Mouse (Mus musculus): Measurements from ENCODE around the gene Olfr97. TPM values are rescaled to one million over a fixed set of nuclear protein-coding genes. Genes with fewer than 3 reads are reported as not detected.
"Not testable (repeated sequence)": the region's sequence is repeated elsewhere in the genome, so short reads cannot be mapped to it uniquely, and the experiment has no call there.

The Olfr97 gene
- not detected in 2 replicates for polyA plus RNA-seq (2015; fragmentation: Nextera tagmentation; extraction: Ambion mirVana)

DNA sequence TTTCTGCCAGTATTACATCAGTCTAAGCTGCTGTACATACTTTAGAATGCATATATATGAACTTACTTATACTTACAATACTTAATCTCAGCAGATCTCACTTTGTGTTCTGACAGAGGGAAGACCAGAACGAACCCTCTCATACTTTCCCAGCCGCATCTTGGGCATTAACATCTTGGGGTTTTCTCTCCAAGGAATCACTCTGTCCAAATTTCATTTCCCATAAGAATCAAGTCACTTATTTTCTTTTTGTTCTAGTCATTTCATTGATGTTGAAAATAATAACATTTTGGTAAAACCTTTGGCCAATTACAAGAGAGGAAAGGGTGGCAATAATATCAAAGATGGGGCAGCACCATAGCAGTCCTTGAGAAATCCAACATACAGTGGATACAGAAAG lies at the start of gene Olfr97:
Gene Olfr97, minus strand, starts transcription at position 101 of the 400 bp plus-strand sequence.
- H3K4me1 ChIP-seq; ATAC-seq (replicated peaks; ENCODE audit: low FRiP score); H3K4me2 ChIP-seq; H3K27ac ChIP-seq; H3K4me3 ChIP-seq (replicated peaks); H3K9me3 ChIP-seq (replicated peaks); H3K36me3 ChIP-seq; H3K9ac ChIP-seq; H3K27me3 ChIP-seq: not testable (repeated sequence)
- 88% methylated on average over 2 of the region's 2 CpGs for WGBS

DNA sequence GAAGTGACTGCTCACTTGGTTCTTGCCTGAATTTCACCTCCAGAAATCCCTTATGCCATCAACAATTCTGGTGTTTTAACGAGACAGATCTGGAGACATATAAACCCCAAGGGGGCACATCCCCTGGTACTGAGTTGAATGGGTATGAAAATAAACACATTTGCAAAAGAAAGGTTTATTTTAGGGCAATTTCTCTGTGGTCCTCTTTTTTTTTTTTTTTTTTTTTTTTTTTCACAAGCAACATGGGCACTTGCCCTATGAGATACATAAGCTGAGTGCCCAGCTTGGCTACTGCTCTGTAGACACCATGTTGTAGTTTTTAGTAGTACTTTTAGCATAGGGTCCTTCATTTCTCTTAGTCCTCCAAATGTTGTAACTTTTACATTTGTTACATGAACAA lies 46.2 kb upstream of the Olfr97 start, which contains the start of gene Olfr99:
Gene Olfr99, minus strand, starts transcription at position 101 of the 400 bp plus-strand sequence.
- Histone ChIP-seq H3K4me3 (replicated peaks) (no peak within 1 kb of the TSS), H3K27ac (no peak within 1 kb of the TSS), H3K27me3 (no peaks in the 10 kb centered on the region), H3K4me1 (no peaks in the 10 kb centered on the region), H3K4me2 (no peak within 1 kb of the TSS), H3K9ac (no peak within 1 kb of the TSS), H3K9me3 (replicated peaks) (no peaks in the 10 kb centered on the region), H3K36me3 (no peaks in the 10 kb centered on the region)
- no peak for ATAC-seq (replicated peaks; ENCODE audit: low FRiP score)
- WGBS: 80% methylated on average over 1 of the region's 1 CpGs

DNA sequence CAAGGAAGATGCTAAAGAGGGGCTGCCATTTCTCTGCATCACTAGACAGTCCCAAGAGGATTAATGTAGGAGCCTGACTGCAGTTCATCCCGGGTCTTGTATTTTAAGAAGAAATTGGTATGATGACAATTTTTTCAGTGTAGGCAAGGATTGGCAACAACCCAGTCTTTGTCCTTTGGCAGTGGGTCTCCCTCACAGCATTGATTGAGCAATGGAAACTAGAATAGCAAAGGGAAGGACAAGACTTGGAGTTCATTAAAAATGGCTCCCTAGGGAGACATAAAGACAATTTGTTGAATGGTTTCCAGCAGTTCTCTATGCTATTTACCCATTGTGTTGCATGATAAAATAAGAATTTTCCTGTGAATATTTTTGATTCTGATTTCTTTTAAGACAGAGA lies 43.2 kb upstream of the Olfr97 start:
- H3K36me3 ChIP-seq: no peaks in the 10 kb centered on the region
- no peaks in the 10 kb centered on the region for H3K4me1 ChIP-seq
- no peak for ATAC-seq (replicated peaks; ENCODE audit: low FRiP score)
- WGBS: 76% methylated on average over 1 of the region's 1 CpGs
- H3K9me3 ChIP-seq (replicated peaks): no peaks in the 10 kb centered on the region
- H3K27me3 ChIP-seq: no peaks in the 10 kb centered on the region
- no peak overlapping the region for H3K9ac ChIP-seq
- H3K4me3 ChIP-seq (replicated peaks): no peak overlapping the region
- H3K27ac ChIP-seq: no peak overlapping the region
- H3K4me2 ChIP-seq: no peak overlapping the region

DNA sequence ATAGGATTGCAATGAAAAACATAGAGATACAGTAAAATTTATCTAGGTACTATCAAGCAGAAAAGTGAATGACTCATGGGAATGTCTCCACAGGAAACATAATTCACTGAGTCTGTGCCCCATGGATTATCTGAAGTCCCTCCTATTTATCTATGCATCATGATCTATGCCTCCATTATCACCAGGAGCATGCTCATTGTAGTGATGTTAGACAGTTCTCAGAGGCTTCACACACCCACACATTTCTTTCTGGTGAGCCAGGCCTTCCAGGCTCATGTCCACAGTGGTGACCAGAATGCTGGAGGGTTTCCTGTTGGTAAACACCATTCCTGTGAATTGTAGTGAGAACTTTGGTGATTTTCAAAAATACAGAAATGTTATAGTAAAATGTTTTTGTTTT lies 39.4 kb upstream of the Olfr97 start:
- no peak for ATAC-seq (replicated peaks; ENCODE audit: low FRiP score)
- H3K4me3 ChIP-seq (replicated peaks): no peak overlapping the region
- no peak overlapping the region for H3K9ac ChIP-seq
- no peak overlapping the region for H3K4me2 ChIP-seq
- H3K9me3 ChIP-seq (replicated peaks): no peaks in the 10 kb centered on the region
- H3K27ac ChIP-seq: no peak overlapping the region
- H3K4me1 ChIP-seq: no peaks in the 10 kb centered on the region
- no peaks in the 10 kb centered on the region for H3K27me3 ChIP-seq
- H3K36me3 ChIP-seq: no peaks in the 10 kb centered on the region

DNA sequence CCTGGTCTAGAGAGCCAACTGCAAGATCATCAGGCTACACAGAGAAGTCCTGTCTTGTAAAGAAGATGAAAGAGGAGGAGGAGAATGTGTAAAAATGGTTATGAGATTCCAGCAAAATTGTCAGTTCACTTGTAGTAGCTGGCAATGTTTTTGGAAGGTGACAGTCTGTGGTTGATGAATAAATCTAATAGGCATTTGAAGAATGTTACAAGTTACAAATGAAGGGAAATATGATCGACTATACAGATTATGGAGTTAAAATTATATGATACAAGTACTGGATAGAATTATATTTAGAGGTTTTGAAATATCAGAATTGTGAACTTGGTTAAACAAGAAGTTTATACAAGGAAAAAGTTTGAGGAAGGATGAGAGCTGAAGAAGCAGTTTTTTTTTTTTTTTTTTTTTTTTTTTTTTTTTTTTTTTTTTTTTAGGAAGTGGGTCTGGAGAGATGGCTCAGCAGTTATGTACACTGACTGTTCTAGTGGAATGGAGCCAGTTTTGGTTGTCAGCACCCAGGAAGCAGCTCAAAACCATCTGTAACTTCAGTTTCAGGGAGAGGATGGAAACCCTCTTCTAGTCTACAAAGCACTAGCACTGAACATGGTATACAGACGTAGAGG lies 38.6 kb upstream of the Olfr97 start:
- Histone ChIP-seq H3K27me3 (no peaks in the 10 kb centered on the region), H3K27ac (no peak overlapping the region), H3K36me3 (no peaks in the 10 kb centered on the region), H3K4me3 (replicated peaks) (no peak overlapping the region), H3K9ac (no peak overlapping the region), H3K4me1 (no peaks in the 10 kb centered on the region), H3K4me2 (no peak overlapping the region), H3K9me3 (replicated peaks) (no peaks in the 10 kb centered on the region)
- WGBS: 71% methylated on average over 2 of the region's 2 CpGs
- ATAC-seq (replicated peaks; ENCODE audit: low FRiP score): no peak

DNA sequence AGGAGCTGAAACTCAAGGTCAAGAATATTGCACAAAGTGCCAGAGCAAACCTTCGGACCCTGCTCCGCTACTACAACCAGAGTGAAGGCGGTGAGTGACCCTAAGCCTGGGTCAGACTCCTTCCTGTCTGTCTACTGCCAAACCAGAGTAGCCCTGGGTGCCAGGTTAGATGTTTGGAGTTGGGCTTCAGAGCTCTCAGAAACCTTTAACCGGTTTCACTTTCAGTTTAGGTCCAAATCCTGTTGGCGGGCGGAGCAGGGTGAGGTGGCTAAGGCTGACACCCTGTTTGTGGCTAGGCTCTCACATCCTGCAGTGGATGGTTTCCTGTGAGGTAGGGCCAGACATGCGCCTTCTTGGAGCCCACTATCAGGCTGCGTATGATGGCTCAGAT lies 33.6 kb upstream of the Olfr97 start:
- H3K27ac ChIP-seq: no peak overlapping the region
- H3K4me2 ChIP-seq: peak overlapping the region; percentile 94
- 60% methylated on average over 8 of the region's 8 CpGs for WGBS
- peak; percentile 31 for ATAC-seq (replicated peaks; ENCODE audit: low FRiP score)
- H3K9ac ChIP-seq: no peak overlapping the region
- H3K4me1 ChIP-seq: peaks cover 4% of the 10 kb centered on the region; the same call in 1 of the 2 replicates
- H3K4me3 ChIP-seq (replicated peaks): peak overlapping the region; percentile 55
- no peaks in the 10 kb centered on the region for H3K9me3 ChIP-seq (replicated peaks)
- no peaks in the 10 kb centered on the region for H3K36me3 ChIP-seq
- no peaks in the 10 kb centered on the region for H3K27me3 ChIP-seq

DNA sequence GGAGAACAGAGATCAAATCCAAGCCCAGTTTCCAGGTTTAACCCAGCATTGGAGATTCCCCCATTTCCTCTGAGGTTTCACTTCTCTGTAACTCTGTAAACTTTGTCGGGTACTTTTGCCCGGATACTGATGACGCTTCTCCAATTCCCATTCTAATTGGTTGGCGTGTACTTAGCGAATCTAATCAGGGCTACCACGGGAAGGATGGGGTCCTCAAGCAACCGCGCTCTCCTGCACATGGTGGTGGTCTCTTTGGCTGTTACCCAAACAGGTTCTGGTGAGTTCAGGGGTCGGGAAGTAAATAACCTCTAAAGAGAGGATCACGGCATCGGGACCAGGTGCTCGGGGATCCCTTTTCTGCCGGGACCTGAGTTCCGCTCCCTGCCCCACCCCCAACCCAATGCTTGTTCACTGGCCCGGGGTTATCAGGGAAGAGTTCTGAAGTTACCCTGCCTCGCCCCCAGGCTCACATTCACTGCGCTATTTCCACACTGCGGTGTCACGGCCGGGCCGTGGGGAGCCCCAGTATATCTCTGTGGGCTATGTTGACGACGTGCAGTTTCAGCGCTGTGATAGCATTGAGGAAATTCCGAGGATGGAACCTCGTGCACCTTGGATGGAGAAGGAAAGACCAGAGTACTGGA lies 33.0 kb upstream of the Olfr97 start, which contains the start of gene H2-M3:
Gene H2-M3, plus strand, starts transcription at position 163 of the 644 bp plus-strand sequence.
- WGBS: 2% methylated on average over 26 of the region's 26 CpGs
- Histone ChIP-seq H3K4me2 (peak within 1 kb of the TSS; percentile 94), H3K36me3 (no peaks in the 10 kb centered on the region), H3K9me3 (replicated peaks) (no peaks in the 10 kb centered on the region), H3K27ac (no peak within 1 kb of the TSS), H3K27me3 (no peaks in the 10 kb centered on the region), H3K9ac (0 out of 2 replicates have a peak within 1 kb of the TSS, but pooled peaks have one; percentile 26), H3K4me1 (peaks cover 4% of the 10 kb centered on the region; the same call in 1 of the 2 replicates), H3K4me3 (replicated peaks) (peak within 1 kb of the TSS; percentile 55)
- ATAC-seq (replicated peaks; ENCODE audit: low FRiP score): peak; percentile 99

DNA sequence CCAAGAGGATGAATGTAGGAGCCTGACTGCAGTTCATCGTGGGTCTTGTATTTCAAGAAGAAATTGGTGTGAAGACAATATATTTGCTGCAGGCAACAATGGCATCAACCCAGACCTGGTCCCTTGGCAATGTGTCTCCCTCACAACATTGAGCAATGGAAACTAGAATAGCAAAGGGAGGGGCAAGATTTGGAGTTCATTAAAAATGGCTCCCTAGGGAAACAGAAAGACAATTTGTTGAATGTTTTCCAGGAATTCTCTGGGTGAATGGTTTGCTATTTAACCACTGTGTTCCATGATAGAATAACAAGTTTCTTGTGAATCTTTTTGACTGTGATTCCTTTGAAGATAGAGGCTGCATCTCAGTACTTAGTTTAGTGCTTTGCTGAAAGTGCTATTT lies 26.5 kb upstream of the Olfr97 start, which contains the start of gene Olfr98:
Gene Olfr98, minus strand, starts transcription at position 124 of the 400 bp plus-strand sequence.
- no peaks in the 10 kb centered on the region for H3K36me3 ChIP-seq
- no peak for ATAC-seq (replicated peaks; ENCODE audit: low FRiP score)
- no peak within 1 kb of the TSS for H3K27ac ChIP-seq
- H3K4me1 ChIP-seq: no peaks in the 10 kb centered on the region
- no peak within 1 kb of the TSS for H3K4me2 ChIP-seq
- H3K27me3 ChIP-seq: no peaks in the 10 kb centered on the region
- H3K4me3 ChIP-seq (replicated peaks): no peak within 1 kb of the TSS
- H3K9me3 ChIP-seq (replicated peaks): no peaks in the 10 kb centered on the region
- H3K9ac ChIP-seq: no peak within 1 kb of the TSS
- 82% methylated on average over 1 of the region's 1 CpGs for WGBS

DNA sequence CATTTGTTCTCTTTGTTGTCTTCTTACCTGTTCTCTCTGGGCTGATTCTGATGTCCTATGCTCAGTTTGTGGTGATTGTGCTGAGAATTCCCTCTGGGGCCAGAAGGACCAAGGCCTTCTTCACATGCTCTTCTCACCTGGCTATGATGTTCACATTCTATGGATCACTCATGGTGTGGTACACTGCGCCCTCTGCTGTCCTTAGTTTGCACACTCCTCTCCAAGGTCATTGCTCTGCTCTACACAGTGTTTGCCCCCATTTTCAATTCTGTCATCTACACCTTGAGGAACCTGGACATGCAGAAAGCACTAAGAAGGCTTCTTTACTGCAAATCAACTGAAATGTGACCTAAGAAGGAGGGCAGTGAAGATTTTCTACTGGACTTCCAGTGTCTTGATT lies 13.4 kb upstream of the Olfr97 start:
- 13% methylated on average over 1 of the region's 1 CpGs for WGBS
- no peak for ATAC-seq (replicated peaks; ENCODE audit: low FRiP score)
- no peak overlapping the region for H3K27ac ChIP-seq

DNA sequence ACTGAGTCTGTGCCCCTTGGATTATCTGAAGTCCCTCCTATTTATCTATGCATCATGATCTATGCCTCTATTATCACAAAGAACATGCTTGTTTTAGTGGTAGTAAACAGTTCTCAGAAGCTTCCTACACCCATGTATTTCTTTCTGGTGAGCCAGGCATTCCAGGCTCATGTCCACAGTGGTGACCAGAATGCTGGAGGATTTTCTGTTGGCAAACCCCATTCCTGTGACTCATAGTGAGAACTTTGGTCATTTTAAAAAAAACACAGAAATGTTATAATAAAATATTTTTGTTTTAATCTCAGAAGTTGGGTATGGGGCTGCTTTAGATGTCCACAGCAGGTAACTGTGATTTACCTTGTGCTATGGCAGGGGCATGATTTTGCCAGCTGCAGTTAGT lies 12.3 kb upstream of the Olfr97 start:
- Histone ChIP-seq H3K4me1 (no peaks in the 10 kb centered on the region), H3K36me3 (no peaks in the 10 kb centered on the region), H3K9ac (no peak overlapping the region), H3K4me2 (no peak overlapping the region), H3K27me3 (0 out of 2 replicates have a peak, but pooled peaks cover under 1% of the 10 kb centered on the region), H3K9me3 (replicated peaks) (no peaks in the 10 kb centered on the region), H3K4me3 (replicated peaks) (no peak overlapping the region), H3K27ac (no peak overlapping the region)
- ATAC-seq (replicated peaks; ENCODE audit: low FRiP score): no peak

More for the DNA sequence above, 13.4 kb upstream of the Olfr97 start:
- Histone ChIP-seq H3K27me3 (0 out of 2 replicates have a peak, but pooled peaks cover 4% of the 10 kb centered on the region), H3K9me3 (replicated peaks) (no peaks in the 10 kb centered on the region), H3K36me3 (no peaks in the 10 kb centered on the region), H3K9ac (no peak overlapping the region), H3K4me3 (replicated peaks) (no peak overlapping the region), H3K4me2 (no peak overlapping the region), H3K4me1 (no peaks in the 10 kb centered on the region)

DNA sequence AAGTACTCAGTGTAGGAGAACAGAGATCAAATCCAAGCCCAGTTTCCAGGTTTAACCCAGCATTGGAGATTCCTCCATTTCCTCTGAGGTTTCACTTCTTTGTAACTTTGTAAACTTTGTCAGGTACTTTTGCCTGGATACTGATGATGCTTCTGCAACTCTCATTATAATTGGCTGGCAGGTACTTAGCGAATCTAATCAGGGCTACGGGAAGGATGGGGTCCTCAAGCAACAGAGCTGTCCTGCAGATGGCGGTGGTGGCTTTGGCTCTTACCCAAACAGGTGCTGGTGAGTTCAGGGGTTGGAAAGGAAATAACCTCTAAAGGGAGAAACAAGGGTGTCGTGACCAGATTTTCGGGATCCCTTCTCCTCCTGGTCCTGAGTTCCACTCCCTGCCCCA lies 9.6 kb upstream of the Olfr97 start:
- ATAC-seq (replicated peaks; ENCODE audit: low FRiP score): peak; percentile 71; the same call in 1 of the 2 replicates
- Histone ChIP-seq H3K9ac (no peak overlapping the region), H3K4me1 (no peaks in the 10 kb centered on the region), H3K27me3 (no peaks in the 10 kb centered on the region), H3K36me3 (no peaks in the 10 kb centered on the region), H3K27ac (no peak overlapping the region), H3K4me3 (replicated peaks) (no peak overlapping the region), H3K4me2 (no peak overlapping the region), H3K9me3 (replicated peaks) (no peaks in the 10 kb centered on the region)
- 35% methylated on average over 5 of the region's 5 CpGs for WGBS

DNA sequence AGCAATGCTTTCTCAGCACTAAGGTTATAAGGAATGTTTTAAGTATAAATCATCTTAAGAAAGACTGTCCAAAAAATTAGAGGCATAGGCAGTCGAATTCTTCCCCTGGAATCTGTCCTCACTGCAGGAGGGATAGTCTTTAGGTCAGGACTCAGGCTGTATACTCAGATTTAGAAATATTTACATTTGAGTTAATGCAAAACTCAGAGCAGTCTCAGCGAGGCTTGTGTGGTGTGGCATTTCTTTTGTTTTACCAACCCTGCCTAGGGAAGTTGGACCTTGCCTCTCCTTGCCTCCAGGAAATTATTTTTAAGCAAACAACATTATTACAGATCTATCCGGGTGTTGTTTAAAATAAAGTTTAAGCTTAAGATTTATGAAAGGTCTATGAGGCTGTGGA lies 5.1 kb upstream of the Olfr97 start:
- ATAC-seq (replicated peaks; ENCODE audit: low FRiP score): no peak
- Histone ChIP-seq H3K4me2 (no peak overlapping the region), H3K36me3 (no peaks in the 10 kb centered on the region), H3K4me1 (no peaks in the 10 kb centered on the region), H3K27me3 (no peaks in the 10 kb centered on the region), H3K4me3 (replicated peaks) (no peak overlapping the region), H3K9me3 (replicated peaks) (no peaks in the 10 kb centered on the region), H3K9ac (no peak overlapping the region), H3K27ac (no peak overlapping the region)
- 48% methylated on average over 3 of the region's 3 CpGs for WGBS
